Mouse (Mus musculus): ENCODE data around the gene Col15a1. TPM values are rescaled to one million over a fixed set of nuclear protein-coding genes. Genes with fewer than 3 reads are reported as not detected.

Col15a1 gene
- polyA plus RNA-seq (2015; fragmentation: Nextera tagmentation; extraction: Ambion mirVana) = 15.5 and 16.0 TPM in 2 replicates

DNA sequence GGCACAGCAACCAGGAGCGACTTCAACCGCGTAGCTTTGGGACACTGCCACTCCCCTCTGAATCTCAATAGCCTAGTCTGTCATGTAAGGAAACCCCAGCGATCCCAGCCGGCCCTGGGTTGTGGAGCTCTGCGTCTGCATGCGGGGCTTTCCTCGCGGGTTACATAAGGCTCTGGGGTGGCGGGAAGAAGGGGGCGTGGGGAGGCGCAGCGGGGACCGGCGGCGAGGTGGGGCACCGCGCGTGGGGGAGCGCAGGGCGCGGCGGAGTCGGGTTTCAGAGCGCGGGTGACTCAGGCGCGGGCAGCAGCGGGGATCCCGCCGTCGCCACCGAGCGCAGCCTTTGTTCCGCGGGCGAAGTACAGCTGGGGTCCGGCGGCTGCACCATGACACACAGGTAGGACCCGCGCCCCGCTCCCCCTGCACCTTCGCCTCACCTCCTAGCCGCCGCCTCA lies at the start of gene Col15a1:
Gene Col15a1, plus strand, starts transcription at position 193 of the 452 bp plus-strand sequence.
- WGBS = under 1% methylated on average over 44 of the region's 45 CpGs
- no peaks in the 10 kb centered on the region for H3K9me3 ChIP-seq
- peaks cover 15% of the 10 kb centered on the region; the same call in 1 of the 2 replicates for H3K4me1 ChIP-seq (replicated peaks)
- H3K27me3 ChIP-seq (replicated peaks) = peaks cover 46% of the 10 kb centered on the region
- ATAC-seq = 0 out of 2 replicates have a peak, but pooled peaks have one; percentile 28
- H3K9ac ChIP-seq = peak within 1 kb of the TSS; percentile 39
- H3K27ac ChIP-seq = no peak within 1 kb of the TSS
- peak within 1 kb of the TSS; percentile 89 for H3K4me2 ChIP-seq (replicated peaks)
- peak within 1 kb of the TSS; percentile 40 for H3K4me3 ChIP-seq (replicated peaks)
- no peaks in the 10 kb centered on the region for H3K36me3 ChIP-seq

DNA sequence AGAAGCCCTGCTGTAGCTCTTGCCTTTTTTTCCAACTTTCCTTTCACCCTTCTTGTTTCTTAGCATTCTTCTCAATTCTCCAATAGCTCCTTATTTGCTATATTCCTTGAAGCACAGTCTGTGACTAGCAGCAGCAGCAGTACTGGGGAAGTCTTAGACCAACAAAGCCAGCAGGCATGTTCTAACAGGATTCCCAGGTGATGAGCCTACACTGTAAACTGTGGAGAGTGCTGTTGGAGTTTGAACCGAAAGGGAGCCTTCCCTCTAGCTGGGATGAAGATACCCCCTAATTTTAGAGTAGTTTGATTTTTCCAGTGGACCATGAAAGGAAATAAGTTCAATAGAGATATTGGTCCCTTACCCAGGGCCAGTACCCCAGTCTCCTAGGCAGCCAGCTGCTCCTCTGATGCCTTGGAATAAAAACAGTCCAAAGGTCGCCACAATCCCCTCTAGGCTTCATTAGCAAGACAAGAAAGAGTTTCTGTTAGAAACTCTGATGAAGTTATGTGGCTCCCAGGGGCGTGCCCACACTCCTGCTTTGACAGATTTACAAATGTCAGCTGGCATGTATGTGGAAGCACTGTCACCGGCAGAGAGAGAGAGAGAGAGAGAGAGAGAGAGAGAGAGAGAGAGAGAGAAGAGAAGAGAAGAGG lies 46.7 kb upstream of the Col15a1 start:
- WGBS = 15% methylated on average over 3 of the region's 4 CpGs
- Histone ChIP-seq H3K9me3 (no peaks in the 10 kb centered on the region), H3K27ac (no peak overlapping the region), H3K9ac (no peak overlapping the region), H3K36me3 (no peaks in the 10 kb centered on the region), H3K4me2 (replicated peaks) (no peak overlapping the region), H3K4me1 (replicated peaks) (no peaks in the 10 kb centered on the region; the same call in none of the 2 replicates), H3K27me3 (replicated peaks) (no peaks in the 10 kb centered on the region), H3K4me3 (replicated peaks) (no peak overlapping the region)
- peak; percentile 74 for ATAC-seq

DNA sequence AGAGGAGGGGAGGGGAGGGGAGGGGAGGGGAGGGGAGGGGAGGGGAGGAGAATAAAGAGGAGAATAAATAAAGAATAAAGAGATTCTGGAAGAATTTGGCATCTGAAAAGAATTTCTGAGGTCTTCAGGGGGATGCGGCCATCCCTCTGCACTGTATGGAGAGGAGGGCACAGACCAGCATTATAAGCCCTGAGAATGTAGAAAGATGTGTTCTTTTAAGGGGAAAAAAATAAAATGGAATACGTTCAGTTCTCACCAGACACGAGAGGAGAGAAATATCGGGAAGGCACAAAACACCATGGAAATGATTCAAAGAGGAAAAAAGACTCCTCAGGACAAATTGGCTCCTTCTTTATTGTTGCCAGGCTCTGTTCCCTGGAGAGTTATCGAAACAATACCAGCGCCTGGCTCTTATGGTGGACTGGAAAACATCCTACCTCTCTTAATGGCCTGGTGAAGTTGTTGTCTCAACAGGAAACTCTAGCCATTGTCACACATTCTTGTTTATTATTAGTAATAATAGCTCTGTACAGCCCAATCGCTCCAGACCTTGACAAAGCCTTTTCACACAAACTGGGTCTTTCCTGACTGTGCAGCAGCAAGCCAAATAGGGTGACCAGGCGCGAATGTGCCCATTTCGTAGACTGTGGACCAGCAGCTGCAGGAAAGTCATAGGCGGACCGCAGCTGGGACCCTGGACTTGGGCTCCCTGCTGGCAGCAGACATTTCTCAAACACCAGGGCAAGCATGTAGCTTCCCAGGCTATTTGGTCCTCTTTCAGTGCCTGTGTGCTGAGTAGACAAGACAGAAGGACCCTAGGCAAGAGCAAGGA lies 46.0 kb upstream of the Col15a1 start:
- Histone ChIP-seq H3K27me3 (replicated peaks) (no peaks in the 10 kb centered on the region), H3K36me3 (no peaks in the 10 kb centered on the region), H3K27ac (no peak overlapping the region), H3K4me3 (replicated peaks) (no peak overlapping the region), H3K4me2 (replicated peaks) (no peak overlapping the region), H3K4me1 (replicated peaks) (no peaks in the 10 kb centered on the region; the same call in none of the 2 replicates), H3K9me3 (no peaks in the 10 kb centered on the region), H3K9ac (no peak overlapping the region)
- 70% methylated on average over 12 of the region's 12 CpGs for WGBS
- ATAC-seq = no peak

DNA sequence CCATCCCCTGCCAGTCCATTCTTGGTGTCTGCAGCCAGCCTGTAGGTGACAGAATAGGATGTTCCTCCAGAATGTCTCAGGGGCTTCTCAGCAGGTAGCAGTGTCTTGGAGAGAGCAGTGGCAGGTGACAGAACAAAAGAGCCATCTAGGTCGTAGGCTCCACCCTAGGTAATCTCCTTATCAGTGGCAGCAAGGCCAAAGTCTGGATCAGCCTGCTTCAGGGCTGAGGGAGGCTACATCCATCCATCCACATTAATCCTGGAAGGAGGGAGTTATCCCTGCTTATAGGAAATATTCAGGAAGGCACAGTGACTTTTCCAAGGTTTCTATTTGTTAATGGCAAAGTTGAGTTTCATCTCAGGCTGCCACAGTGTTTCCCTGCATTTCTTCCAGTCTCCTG lies 35.6 kb upstream of the Col15a1 start:
- ATAC-seq = peak; percentile 63
- 65% methylated on average over 1 of the region's 1 CpGs for WGBS
- Histone ChIP-seq H3K4me3 (replicated peaks) (no peak overlapping the region), H3K9me3 (no peaks in the 10 kb centered on the region), H3K36me3 (no peaks in the 10 kb centered on the region), H3K27me3 (replicated peaks) (no peaks in the 10 kb centered on the region), H3K4me1 (replicated peaks) (no peaks in the 10 kb centered on the region), H3K27ac (no peak overlapping the region), H3K4me2 (replicated peaks) (no peak overlapping the region), H3K9ac (no peak overlapping the region)

DNA sequence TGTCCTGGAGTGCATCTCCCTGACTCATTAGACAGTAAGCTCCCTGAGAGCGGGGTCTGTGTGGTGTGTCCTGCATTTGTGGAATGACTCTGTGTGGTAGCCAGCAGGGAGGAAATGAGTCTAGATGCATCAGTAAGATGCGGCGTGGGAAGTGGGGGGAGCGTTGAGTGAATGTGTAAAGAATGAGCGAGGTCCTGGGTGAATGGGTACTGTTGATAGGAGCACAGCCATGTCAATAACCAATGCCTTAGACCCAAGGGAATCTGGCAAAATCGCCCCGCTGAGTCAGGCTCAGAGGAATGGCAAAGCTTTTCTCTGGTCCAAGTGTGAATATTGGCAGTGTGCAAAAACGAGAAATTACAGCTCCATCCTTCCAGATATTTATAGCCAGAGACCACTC lies 30.9 kb upstream of the Col15a1 start:
- H3K4me1 ChIP-seq (replicated peaks) = 0 out of 2 replicates have a peak, but pooled peaks cover 5% of the 10 kb centered on the region
- H3K4me2 ChIP-seq (replicated peaks) = no peak overlapping the region
- 74% methylated on average over 8 of the region's 8 CpGs for WGBS
- no peaks in the 10 kb centered on the region for H3K9me3 ChIP-seq
- no peak overlapping the region for H3K9ac ChIP-seq
- H3K4me3 ChIP-seq (replicated peaks) = no peak overlapping the region
- no peaks in the 10 kb centered on the region for H3K27me3 ChIP-seq (replicated peaks)
- 0 out of 2 replicates have a peak overlapping the region, but pooled peaks have one; percentile 83 for H3K27ac ChIP-seq
- no peaks in the 10 kb centered on the region for H3K36me3 ChIP-seq
- no peak for ATAC-seq

DNA sequence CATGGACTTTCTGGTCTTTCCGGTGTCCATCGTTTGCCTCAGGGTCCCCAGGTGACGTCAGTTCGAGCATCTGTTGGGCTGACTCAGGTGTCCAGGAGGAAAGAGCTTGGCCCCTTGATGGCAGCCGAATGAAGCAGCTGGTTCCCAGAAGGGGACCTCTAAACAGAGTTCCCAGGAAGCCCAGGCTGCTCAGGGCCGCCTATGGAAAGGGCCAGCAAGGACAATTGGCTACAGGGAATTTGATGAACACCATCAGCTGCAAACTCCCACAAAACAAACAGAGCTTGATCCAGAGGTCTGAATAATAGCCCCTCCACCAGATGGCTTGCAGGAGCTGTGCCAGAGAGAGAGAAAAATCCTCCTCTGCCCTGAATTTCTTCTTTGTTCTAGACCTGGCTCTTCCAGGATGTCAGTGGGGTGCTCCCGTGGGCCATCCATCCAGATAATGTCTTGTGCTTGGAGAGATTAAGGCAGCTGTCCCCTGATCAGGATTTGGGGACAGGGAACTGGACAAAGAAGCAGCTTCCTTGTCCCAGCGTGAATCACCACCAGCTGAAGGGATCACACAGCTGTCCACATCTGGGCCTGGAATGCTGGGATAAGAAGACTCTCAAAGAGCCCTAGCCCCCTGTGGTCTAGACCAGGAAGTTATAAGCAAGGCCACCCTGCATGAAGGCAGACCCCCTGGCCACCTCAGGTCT lies 29.6 kb upstream of the Col15a1 start:
- Histone ChIP-seq H3K9me3 (no peaks in the 10 kb centered on the region), H3K4me3 (replicated peaks) (no peak overlapping the region), H3K4me1 (replicated peaks) (0 out of 2 replicates have a peak, but pooled peaks cover 5% of the 10 kb centered on the region), H3K36me3 (no peaks in the 10 kb centered on the region), H3K4me2 (replicated peaks) (no peak overlapping the region), H3K9ac (no peak overlapping the region), H3K27ac (peak overlapping the region; percentile 83), H3K27me3 (replicated peaks) (no peaks in the 10 kb centered on the region)
- ATAC-seq = peak; percentile 77
- WGBS = 59% methylated on average over 8 of the region's 8 CpGs

DNA sequence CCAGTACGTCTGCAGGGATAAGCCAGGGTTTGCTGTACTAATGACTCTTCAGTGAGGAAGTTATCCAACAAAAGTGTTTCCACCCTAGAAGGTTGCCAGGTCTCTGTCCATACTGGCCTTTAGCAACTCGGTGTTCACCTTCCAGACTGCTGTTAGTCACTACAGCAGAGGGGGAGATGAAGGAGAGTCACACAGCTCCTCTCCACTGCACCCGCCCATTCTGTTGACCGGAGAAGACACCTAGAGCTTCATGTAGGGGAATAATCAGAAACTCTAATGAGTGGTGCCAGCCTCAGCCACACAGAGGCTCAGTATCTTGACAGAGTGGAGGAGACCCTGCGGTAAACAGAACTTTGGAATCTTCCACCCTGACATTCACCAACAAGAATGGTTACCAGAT lies 28.4 kb upstream of the Col15a1 start:
- 72% methylated on average over 5 of the region's 5 CpGs for WGBS
- Histone ChIP-seq H3K27ac (no peak overlapping the region), H3K36me3 (no peaks in the 10 kb centered on the region), H3K4me3 (replicated peaks) (no peak overlapping the region), H3K9me3 (no peaks in the 10 kb centered on the region), H3K9ac (no peak overlapping the region), H3K4me1 (replicated peaks) (0 out of 2 replicates have a peak, but pooled peaks cover 5% of the 10 kb centered on the region), H3K27me3 (replicated peaks) (no peaks in the 10 kb centered on the region), H3K4me2 (replicated peaks) (no peak overlapping the region)
- ATAC-seq = no peak

DNA sequence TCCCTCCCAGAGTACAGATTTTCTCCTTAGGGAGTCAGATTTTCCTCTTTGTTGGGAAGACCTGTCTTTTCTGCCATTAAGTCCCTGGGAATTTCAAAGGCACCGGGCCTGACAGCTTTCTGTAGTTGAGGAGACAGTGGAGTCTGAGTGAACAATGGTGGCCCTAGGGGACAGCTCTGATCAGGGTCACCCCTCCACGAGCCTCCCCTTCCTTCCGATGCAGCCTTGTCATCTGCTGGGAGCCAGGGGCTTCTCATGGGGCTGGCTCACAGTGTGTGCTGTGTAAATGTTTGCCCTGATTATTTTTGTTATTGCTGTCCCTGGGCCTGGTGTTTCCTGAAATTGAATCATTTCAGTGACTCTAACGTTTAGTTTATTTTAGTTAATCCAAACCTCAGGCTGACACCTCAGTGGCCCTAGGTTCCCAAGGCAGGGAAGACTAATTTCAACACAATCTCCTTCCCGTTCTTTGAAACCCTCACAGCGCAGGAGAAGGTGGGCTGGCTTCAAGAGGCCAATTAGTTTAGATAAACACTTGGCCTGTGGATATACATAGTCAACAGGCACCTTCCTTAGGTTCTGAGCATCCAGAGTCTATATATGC lies 23.8 kb upstream of the Col15a1 start:
- Histone ChIP-seq H3K9ac (no peak overlapping the region), H3K9me3 (no peaks in the 10 kb centered on the region), H3K36me3 (no peaks in the 10 kb centered on the region), H3K27ac (no peak overlapping the region), H3K4me3 (replicated peaks) (no peak overlapping the region), H3K4me1 (replicated peaks) (no peaks in the 10 kb centered on the region), H3K4me2 (replicated peaks) (no peak overlapping the region), H3K27me3 (replicated peaks) (no peaks in the 10 kb centered on the region)
- no peak for ATAC-seq
- WGBS = 31% methylated on average over 6 of the region's 6 CpGs

DNA sequence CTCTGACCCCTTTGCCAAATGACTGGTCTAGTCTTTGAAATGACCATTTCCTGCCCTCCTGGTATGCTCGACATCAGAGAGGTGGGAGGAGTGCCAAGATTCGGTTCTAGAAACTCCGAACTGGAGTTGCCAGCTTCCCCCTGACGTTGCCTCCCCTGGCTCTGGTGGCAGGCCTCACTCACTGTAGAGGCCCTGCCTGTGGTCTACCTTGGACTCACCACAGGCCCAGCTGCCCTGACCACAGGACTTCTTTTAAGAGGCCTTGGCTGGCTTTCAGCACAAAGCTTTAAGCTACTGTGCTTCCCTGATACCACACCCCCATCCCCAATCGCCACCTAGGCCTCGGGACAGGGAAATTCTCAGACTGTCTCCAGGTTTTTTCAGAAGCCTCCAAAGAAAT lies 21.4 kb upstream of the Col15a1 start:
- no peak for ATAC-seq
- H3K4me2 ChIP-seq (replicated peaks) = no peak overlapping the region
- H3K4me3 ChIP-seq (replicated peaks) = no peak overlapping the region
- no peaks in the 10 kb centered on the region for H3K27me3 ChIP-seq (replicated peaks)
- H3K4me1 ChIP-seq (replicated peaks) = no peaks in the 10 kb centered on the region
- no peaks in the 10 kb centered on the region for H3K9me3 ChIP-seq
- 69% methylated on average over 6 of the region's 6 CpGs for WGBS
- no peak overlapping the region for H3K27ac ChIP-seq
- H3K36me3 ChIP-seq = no peaks in the 10 kb centered on the region
- H3K9ac ChIP-seq = no peak overlapping the region

DNA sequence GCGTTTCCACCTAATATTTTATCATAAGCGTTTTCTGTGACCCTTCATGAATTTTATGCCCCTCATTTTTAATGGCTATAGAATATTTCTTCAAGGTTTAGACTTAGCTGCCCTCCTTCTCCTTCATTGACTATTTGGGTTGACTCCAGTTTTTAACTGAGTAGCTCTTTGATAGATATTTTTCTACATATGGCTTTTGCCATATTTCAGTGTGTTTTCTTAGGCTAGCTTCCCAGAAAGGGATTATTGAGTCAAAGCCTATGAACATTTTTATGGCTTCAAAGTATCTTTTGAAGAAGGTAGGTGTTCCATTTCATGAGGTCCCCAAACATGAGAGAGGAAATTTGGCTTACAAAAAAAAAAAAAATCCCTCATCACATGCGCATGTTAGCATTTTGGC lies 11.8 kb upstream of the Col15a1 start:
- no peak overlapping the region for H3K27ac ChIP-seq
- H3K4me2 ChIP-seq (replicated peaks) = no peak overlapping the region
- no peak for ATAC-seq
- no peak overlapping the region for H3K9ac ChIP-seq
- WGBS = 87% methylated on average over 3 of the region's 3 CpGs
- no peaks in the 10 kb centered on the region for H3K27me3 ChIP-seq (replicated peaks)
- no peaks in the 10 kb centered on the region for H3K9me3 ChIP-seq
- no peaks in the 10 kb centered on the region for H3K36me3 ChIP-seq
- H3K4me3 ChIP-seq (replicated peaks) = no peak overlapping the region
- H3K4me1 ChIP-seq (replicated peaks) = no peaks in the 10 kb centered on the region

DNA sequence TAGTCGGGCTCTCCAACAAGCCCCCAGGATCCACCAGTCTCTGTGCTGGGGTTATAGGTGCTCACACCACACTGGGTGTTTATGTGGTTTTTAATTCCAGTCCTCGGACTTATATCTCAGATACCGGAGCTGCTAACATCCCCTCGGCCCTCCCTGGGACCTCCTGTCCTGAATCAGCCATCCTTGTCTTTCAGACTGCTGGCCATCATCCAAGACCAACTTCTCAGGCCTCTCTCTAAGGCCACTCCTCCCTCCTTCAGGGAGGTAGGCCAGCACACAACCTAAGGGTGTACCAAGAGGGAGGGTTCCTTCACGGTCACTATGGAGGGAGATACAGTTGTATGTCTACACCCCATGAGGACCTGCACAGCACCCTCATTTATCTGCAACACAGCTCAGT lies 4.3 kb upstream of the Col15a1 start:
- peaks cover 31% of the 10 kb centered on the region for H3K27me3 ChIP-seq (replicated peaks)
- ATAC-seq = no peak
- no peaks in the 10 kb centered on the region for H3K36me3 ChIP-seq
- H3K9ac ChIP-seq = no peak overlapping the region
- WGBS = 57% methylated on average over 5 of the region's 5 CpGs
- H3K4me3 ChIP-seq (replicated peaks) = no peak overlapping the region
- no peak overlapping the region for H3K4me2 ChIP-seq (replicated peaks)
- no peaks in the 10 kb centered on the region for H3K9me3 ChIP-seq
- no peak overlapping the region for H3K27ac ChIP-seq
- peaks cover 14% of the 10 kb centered on the region; the same call in 1 of the 2 replicates for H3K4me1 ChIP-seq (replicated peaks)

DNA sequence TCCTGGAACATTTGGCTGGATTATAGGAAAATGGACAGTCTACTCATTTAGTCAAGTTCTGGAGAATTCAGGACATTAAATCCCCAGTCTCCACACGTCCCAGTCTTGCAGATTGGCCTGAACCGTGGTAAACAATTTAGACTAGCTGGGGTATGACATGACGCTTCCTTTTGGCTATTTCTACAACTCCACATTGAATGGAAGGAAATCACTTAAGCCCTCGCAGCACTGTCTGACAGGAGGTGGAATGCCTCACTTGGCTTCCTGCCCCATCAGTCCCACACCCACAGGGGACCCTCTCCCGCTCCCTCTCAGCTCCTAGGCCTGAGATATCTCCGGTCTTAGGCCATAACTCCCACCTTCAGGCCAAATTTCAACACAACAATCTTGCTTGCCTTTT lies 2.1 kb upstream of the Col15a1 start:
- Histone ChIP-seq H3K4me3 (replicated peaks) (no peak overlapping the region), H3K4me2 (replicated peaks) (no peak overlapping the region), H3K27me3 (replicated peaks) (peaks cover 46% of the 10 kb centered on the region), H3K27ac (0 out of 2 replicates have a peak overlapping the region, but pooled peaks have one; percentile 2), H3K4me1 (replicated peaks) (peaks cover 15% of the 10 kb centered on the region; the same call in 1 of the 2 replicates), H3K9me3 (no peaks in the 10 kb centered on the region), H3K9ac (no peak overlapping the region), H3K36me3 (no peaks in the 10 kb centered on the region)
- WGBS = 48% methylated on average over 6 of the region's 6 CpGs
- ATAC-seq = peak; percentile 34; the same call in 1 of the 2 replicates

All from intestine, embryonic 15.5 days (tissue).